Mouse (Mus musculus) Muller cell, postnatal 12 days (primary cell): ENCODE data around the gene Fth1.
"Not testable (repeated sequence)": the region's sequence is repeated elsewhere in the genome, so short reads cannot be mapped to it uniquely, and the experiment has no call there.

Source experiments
- DNase-seq: peaks from one replicate; pipeline ENCODE4 v3.0.0-alpha.2; 2015; ENCODE audit errors: inconsistent ontology term

Gene Fth1

GRCm38 (mm10) chr19:9960769-9961168 lies 19.6 kb upstream of the Fth1 start:
- no peak for DNase-seq

- DNase-seq, result no peak
Observed at GRCm38 (mm10) chr19:9964205-9964916, 16.0 kb upstream of the Fth1 start.

GRCm38 (mm10) chr19:9966096-9966867 lies 14.1 kb upstream of the Fth1 start:
- peak; percentile 55 for DNase-seq

GRCm38 (mm10) chr19:9968081-9968787 lies 12.2 kb upstream of the Fth1 start:
- DNase-seq, result no peak

DNA sequence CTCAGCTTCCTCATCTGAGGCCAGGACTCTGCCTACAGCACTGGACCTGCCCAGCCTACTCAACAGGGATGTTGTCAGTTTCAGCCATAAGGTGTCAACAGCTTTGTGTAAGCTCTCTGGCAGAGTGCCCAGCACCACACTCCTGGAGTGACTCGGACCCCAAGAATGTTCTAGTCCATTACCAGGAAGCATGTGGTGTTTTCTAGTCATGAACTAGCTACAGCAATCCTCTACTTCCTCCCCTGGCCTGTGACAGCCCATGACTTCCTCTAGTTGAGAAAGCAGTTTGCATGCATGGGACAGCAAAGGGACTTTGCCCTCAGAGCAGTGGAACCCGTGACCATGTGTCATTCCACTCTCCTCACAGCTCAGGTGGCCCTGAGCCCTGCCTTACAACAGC lies 5.5 kb upstream of the Fth1 start:
- DNase-seq, result not testable (repeated sequence)

GRCm38 (mm10) chr19:9977085-9977484 lies 3.3 kb upstream of the Fth1 start:
- no peak for DNase-seq

GRCm38 (mm10) chr19:9978431-9978951 lies 1.9 kb upstream of the Fth1 start:
- peak; percentile 92 for DNase-seq

DNA sequence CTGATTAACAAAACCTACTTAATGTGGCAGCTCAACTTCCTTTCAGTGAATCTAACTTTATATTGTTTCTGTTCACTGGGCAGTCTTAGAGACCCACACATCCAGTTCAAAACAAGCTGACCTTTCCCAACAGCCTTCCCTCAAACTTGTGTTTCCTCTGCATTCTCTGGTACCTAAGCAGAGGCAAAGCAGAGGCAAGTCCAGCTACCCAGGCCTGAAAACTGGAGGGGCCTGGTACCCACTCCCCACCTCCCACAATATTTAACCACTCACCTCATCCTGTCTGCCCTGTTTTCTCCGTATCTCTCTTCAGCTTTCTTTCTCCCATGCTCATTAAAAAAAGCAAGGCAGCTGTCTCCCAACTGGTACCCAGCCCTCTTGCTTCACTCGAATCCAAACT lies 1.2 kb upstream of the Fth1 start:
- DNase-seq, result no peak

- DNase-seq, result no peak
Observed at GRCm38 (mm10) chr19:9981621-9982020, 1.2 kb downstream of the Fth1 start.

DNA sequence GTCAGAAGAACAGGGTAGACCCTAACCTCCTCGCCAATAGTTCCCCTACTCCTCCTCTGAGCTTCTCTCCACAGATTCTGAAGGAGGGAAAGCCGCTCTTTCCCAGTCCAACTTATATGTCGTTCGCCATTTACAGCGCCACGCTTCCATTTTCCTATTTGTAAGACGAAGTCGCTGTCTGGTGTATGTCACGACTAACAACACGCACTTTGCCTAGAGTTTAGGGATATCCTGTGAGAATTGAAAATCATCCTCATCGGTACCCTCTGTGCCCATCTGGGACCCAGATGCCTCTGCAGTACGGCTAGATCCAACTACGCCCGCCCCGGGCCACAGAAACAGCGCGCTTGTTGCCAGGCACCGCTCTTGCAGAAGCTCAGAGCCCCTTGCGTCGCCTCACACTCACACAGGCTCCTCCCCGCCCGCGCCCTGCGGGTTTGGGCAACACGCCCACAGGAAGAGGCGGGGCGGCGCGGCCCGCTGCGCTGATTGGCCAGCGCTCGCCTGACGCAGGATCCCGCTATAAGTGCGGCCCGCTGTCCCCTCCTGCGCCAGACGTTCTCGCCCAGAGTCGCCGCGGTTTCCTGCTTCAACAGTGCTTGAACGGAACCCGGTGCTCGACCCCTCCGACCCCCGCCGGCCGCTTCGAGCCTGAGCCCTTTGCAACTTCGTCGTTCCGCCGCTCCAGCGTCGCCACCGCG lies 1.9 kb downstream of the Fth1 start:
- peak; percentile 99 for DNase-seq

DNA sequence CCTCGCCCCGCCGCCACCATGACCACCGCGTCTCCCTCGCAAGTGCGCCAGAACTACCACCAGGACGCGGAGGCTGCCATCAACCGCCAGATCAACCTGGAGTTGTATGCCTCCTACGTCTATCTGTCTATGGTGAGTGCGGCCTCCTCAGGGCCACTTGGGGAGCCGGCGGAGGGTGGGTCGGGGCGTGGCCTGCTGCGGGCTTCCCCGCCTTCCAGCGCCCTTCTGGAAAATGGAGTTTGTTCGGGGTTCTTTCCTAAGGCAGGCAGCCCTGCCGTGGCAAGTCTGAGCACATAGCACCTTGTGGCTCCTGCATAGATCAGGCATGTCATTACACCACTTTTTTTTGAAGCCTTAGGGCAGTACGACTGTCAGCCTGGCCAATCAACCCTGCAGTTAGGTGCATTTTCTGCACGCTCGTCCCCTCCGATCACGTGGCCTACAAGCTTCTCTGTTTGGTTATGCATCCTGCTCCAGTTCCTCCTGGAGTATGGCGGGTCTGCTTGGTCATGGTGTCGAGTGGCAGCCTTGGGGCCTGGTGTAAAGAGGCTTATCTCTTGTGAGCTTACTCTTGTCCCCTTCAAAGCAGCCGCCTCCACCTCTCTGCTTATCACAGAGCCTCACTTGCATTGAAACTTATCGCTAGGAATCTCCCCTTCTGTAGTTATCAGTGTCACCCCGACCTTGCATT lies 2.6 kb downstream of the Fth1 start:
- no peak for DNase-seq

GRCm38 (mm10) chr19:9984111-9985055 lies 4.0 kb downstream of the Fth1 start:
- DNase-seq, result no peak

- DNase-seq, result no peak
Observed at GRCm38 (mm10) chr19:9985190-9985899, 4.9 kb downstream of the Fth1 start.

GRCm38 (mm10) chr19:9985900-9986421 lies 5.6 kb downstream of the Fth1 start:
- DNase-seq, result no peak

GRCm38 (mm10) chr19:9987192-9987591 lies 6.8 kb downstream of the Fth1 start:
- DNase-seq, result no peak

DNA sequence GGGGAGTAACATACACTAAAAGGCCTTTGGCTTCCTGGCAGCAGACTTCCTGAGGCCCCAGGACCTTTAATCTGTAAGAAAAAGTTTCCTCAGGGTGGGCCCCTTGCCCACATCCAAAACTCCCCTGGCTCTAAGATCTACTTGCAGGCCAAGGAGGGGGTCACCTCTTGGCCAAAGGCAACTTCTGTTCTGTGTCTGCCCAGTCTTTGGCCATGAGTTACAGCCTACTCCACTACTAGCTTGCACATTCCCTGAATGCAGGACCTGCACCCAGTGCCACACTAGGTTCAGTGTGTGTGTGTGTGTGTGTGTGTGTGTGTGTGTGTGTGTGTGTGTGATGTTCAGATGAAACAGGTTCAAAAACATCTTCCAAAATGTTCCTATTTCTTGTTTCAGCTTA lies 7.2 kb downstream of the Fth1 start:
- DNase-seq, result no peak

- DNase-seq, result no peak
Observed at GRCm38 (mm10) chr19:9989171-9989883, 8.9 kb downstream of the Fth1 start.

- no peak for DNase-seq
Observed at GRCm38 (mm10) chr19:9989884-9990256, 9.5 kb downstream of the Fth1 start.
